18 mouse cellular contexts compared by ENCODE assay signal in genomic region chr1:152458996-152459395, GRCm38 (mm10). TPM values are rescaled to one million over a fixed set of nuclear protein-coding genes. Genes with fewer than 3 reads are reported as not detected.
A peak's percentile ranks its signal among the peaks of the same experiment; 100 is the strongest.
DNase-seq lines count a peak whose midpoint lies in the region; ATAC-seq and TF ChIP-seq lines count a peak whose summit lies in the region.
"Had no signal": no experiment of that assay in that cellular context is flagged by ENCODE, and none has a peak within 500 bp of the region (broad histone marks: within the 10 kb centered on the region; RNA-seq: fewer than 3 reads in every experiment).

No protein-coding gene starts in this region.

- DNase-seq in cerebellum, postnatal 14 days = peak; percentile 5 to 8
- DNase-seq in kidney, adult 2 months = peak; percentile 60
- DNase-seq in kidney, postnatal 14 days = no peak
- DNase-seq in embryonic facial prominence, embryonic 11.5 days (ENCODE audit: low spot score) = peak; percentile 56
- peak; percentile 25 for DNase-seq in forelimb bud, embryonic 11.5 days (ENCODE audit: low read depth, low spot score)
- no peak for DNase-seq in lung, postnatal 25 days (ENCODE audit: low spot score)
- DNase-seq in lung, adult 2 months = no peak
- DNase-seq: adrenal gland, postnatal 10 days; cerebellum, adult 18-20 months; cerebellum, adult 9-11 months; gastrocnemius, postnatal 25 days; heart, adult 11 months; heart, postnatal 36 days had no signal

- peak overlapping the region; percentile 13; the same call in 1 of the 2 replicates for H3K27ac ChIP-seq in kidney, adult 2 months (ENCODE audit: insufficient read depth, low read depth, low read length)
- H3K27ac ChIP-seq in embryonic facial prominence, embryonic 11.5 days (replicated peaks; ENCODE audit: low read depth, low read length) = no peak overlapping the region
- H3K27ac ChIP-seq: forebrain, embryonic 12.5 days; heart, embryonic 13.5 days; hindbrain, embryonic 15.5 days had no signal

- H3K36me3 ChIP-seq in kidney, adult 2 months (ENCODE audit: control insufficient read depth, insufficient read depth, low read length) = no peaks in the 10 kb centered on the region
- no peaks in the 10 kb centered on the region for H3K36me3 ChIP-seq in embryonic facial prominence, embryonic 11.5 days (replicated peaks; ENCODE audit: control insufficient read depth, insufficient read depth, low read depth, low read length)
- H3K36me3 ChIP-seq: forebrain, embryonic 12.5 days; heart, embryonic 13.5 days; hindbrain, embryonic 15.5 days had no signal

- H3K27me3 ChIP-seq in kidney, adult 2 months (replicated peaks; ENCODE audit: control insufficient read depth, insufficient read depth, low read length) = no peaks in the 10 kb centered on the region
- no peaks in the 10 kb centered on the region for H3K27me3 ChIP-seq in embryonic facial prominence, embryonic 11.5 days (ENCODE audit: control insufficient read depth, insufficient read depth, low read length)
- H3K27me3 ChIP-seq: forebrain, embryonic 12.5 days; heart, embryonic 13.5 days; hindbrain, embryonic 15.5 days had no signal

- H3K9ac ChIP-seq in embryonic facial prominence, embryonic 11.5 days (replicated peaks; ENCODE audit: low read length) = no peak overlapping the region
- H3K9ac ChIP-seq: forebrain, embryonic 12.5 days; heart, embryonic 13.5 days; hindbrain, embryonic 15.5 days had no signal

- H3K9me3 ChIP-seq in embryonic facial prominence, embryonic 11.5 days (replicated peaks; ENCODE audit: control insufficient read depth, low read length) = no peaks in the 10 kb centered on the region
- H3K9me3 ChIP-seq: forebrain, embryonic 12.5 days; heart, embryonic 13.5 days; hindbrain, embryonic 15.5 days had no signal

- peaks cover 9% of the 10 kb centered on the region; the same call in 1 of the 2 replicates for H3K4me1 ChIP-seq in kidney, adult 2 months (ENCODE audit: control insufficient read depth, insufficient read depth, low read length)
- no peaks in the 10 kb centered on the region for H3K4me1 ChIP-seq in embryonic facial prominence, embryonic 11.5 days (ENCODE audit: control insufficient read depth, insufficient read depth, low read length)
- peaks cover 5% of the 10 kb centered on the region; the same call in 1 of the 2 replicates for H3K4me1 ChIP-seq in lung, adult 2 months (ENCODE audit: control insufficient read depth, insufficient read depth, low read length)

- no peak for TF ChIP-seq CTCF in kidney, adult 2 months (conservative IDR thresholded peaks at IDR 0.05; ENCODE audit: insufficient read depth, insufficient read length, low read depth, low read length)
- TF ChIP-seq CTCF in lung, adult 2 months (IDR thresholded peaks at IDR 0.05; ENCODE audit: insufficient read depth, low read length) = no peak

- H3K4me3 ChIP-seq in kidney, adult 2 months (ENCODE audit: insufficient read depth, low read depth, low read length) = no peak overlapping the region
- no peak overlapping the region for H3K4me3 ChIP-seq in embryonic facial prominence, embryonic 11.5 days (ENCODE audit: low read depth, low read length)
- H3K4me3 ChIP-seq in lung, adult 2 months (replicated peaks; ENCODE audit: extremely low read depth, low read depth, low read length) = no peak overlapping the region
- H3K4me3 ChIP-seq: forebrain, embryonic 12.5 days; heart, embryonic 13.5 days; hindbrain, embryonic 15.5 days had no signal

- TF ChIP-seq POLR2A in kidney, adult 2 months (IDR thresholded peaks at IDR 0.05; ENCODE audit: low read depth, low read length) = no peak
- TF ChIP-seq POLR2A in lung, adult 2 months (IDR thresholded peaks at IDR 0.05; ENCODE audit: borderline replicate concordance, extremely low read depth, low read depth, low read length) = no peak

- WGBS in kidney, adult 2 months = 55% methylated on average over 7 of the region's 7 CpGs
- WGBS in embryonic facial prominence, embryonic 11.5 days = 54% methylated on average over 7 of the region's 7 CpGs
- WGBS in lung, adult 2 months = 89% methylated on average over 7 of the region's 7 CpGs

- ATAC-seq in cerebellum, adult (ENCODE audit: insufficient number of reproducible peaks, low FRiP score, low TSS enrichment) = no peak
- no peak for ATAC-seq in embryonic facial prominence, embryonic 11.5 days (replicated peaks; ENCODE audit: insufficient number of reproducible peaks, low FRiP score, low TSS enrichment, low read depth)
- ATAC-seq: forebrain, embryonic 16.5 days had no signal

- no peak overlapping the region for H3K4me2 ChIP-seq in embryonic facial prominence, embryonic 11.5 days (ENCODE audit: low read depth, low read length)
- H3K4me2 ChIP-seq: forebrain, embryonic 12.5 days; heart, embryonic 13.5 days; hindbrain, embryonic 15.5 days had no signal

RNA-seq across cellular contexts. Expression of gene Colgalt2, which starts 59.4 kb away (rescaled TPM):
- 7.5 and 7.6 TPM in 2 replicates for polyA plus RNA-seq in kidney, adult 2 months (2012; rRNA removed)
- 2.7 TPM in 2 replicates for polyA plus RNA-seq in embryonic facial prominence, embryonic 11.5 days (2014; fragmentation: Nextera tagmentation; extraction: Ambion mirVana)
- polyA plus RNA-seq in lung, adult 2 months (2012; rRNA removed) = 12.8 and 17.3 TPM in 2 replicates

Comparison
In these comparisons a context has a peak if more than half of its experiments do, and no peak if none do; other contexts are left out.
1. DNase-seq: peak in cerebellum, postnatal 14 days (2 of 2), kidney, adult 2 months (single experiment), embryonic facial prominence, embryonic 11.5 days (single experiment) and forelimb bud, embryonic 11.5 days (single experiment); none in kidney, postnatal 14 days (single experiment), lung, postnatal 25 days (single experiment) and lung, adult 2 months (single experiment).